9 mouse cellular contexts compared by ENCODE assay signal in genomic region chr7:109083113-109083812, GRCm38 (mm10). TPM values are rescaled to one million over a fixed set of nuclear protein-coding genes. Genes with fewer than 3 reads are reported as not detected.
DNase-seq lines count a peak whose midpoint lies in the region; ATAC-seq lines count a peak whose summit lies in the region.
"Had no signal": no experiment of that assay in that cellular context is flagged by ENCODE, and none has a peak within 500 bp of the region (broad histone marks: within the 10 kb centered on the region; RNA-seq: fewer than 3 reads in every experiment).

TSS of gene Ric3 (minus strand) at chr7:109083331.

- ATAC-seq in midbrain, embryonic 11.5 days (ENCODE audit: low FRiP score) = peak; percentile 94
- peak; percentile 47; the same call in 1 of the 2 replicates for ATAC-seq in stomach, embryonic 15.5 days (ENCODE audit: insufficient read depth, low FRiP score, low read depth)

- peak within 1 kb of the TSS; percentile 64 for H3K4me2 ChIP-seq in midbrain, embryonic 11.5 days
- H3K4me2 ChIP-seq in stomach, embryonic 15.5 days = peak within 1 kb of the TSS; percentile 58

- H3K36me3 ChIP-seq in midbrain, embryonic 11.5 days (ENCODE audit: control insufficient read depth, insufficient read depth, low read length) = no peaks in the 10 kb centered on the region
- no peaks in the 10 kb centered on the region for H3K36me3 ChIP-seq in stomach, embryonic 15.5 days

- H3K27me3 ChIP-seq in midbrain, embryonic 11.5 days (ENCODE audit: control insufficient read depth, insufficient read depth, low read length) = no peaks in the 10 kb centered on the region
- H3K27me3 ChIP-seq in stomach, embryonic 15.5 days (replicated peaks) = 0 out of 2 replicates have a peak, but pooled peaks cover 3% of the 10 kb centered on the region

- H3K4me1 ChIP-seq in midbrain, embryonic 11.5 days (ENCODE audit: control insufficient read depth, insufficient read depth, low read length) = peaks cover 9% of the 10 kb centered on the region
- H3K4me1 ChIP-seq in stomach, embryonic 15.5 days = 0 out of 2 replicates have a peak, but pooled peaks cover 5% of the 10 kb centered on the region

- WGBS in midbrain, embryonic 11.5 days = 3% methylated on average over 50 of the region's 50 CpGs
- 4% methylated on average over 50 of the region's 50 CpGs for WGBS in stomach, embryonic 15.5 days

- DNase-seq in ovary, adult 18-20 months (ENCODE audit: low spot score) = peak; percentile 3
- no peak for DNase-seq in ovary, postnatal 14 days (ENCODE audit: low spot score)
- peak; percentile 69 for DNase-seq in embryo, embryonic 9.5 days (ENCODE audit: extremely low spot score)
- DNase-seq in heart, adult 18-20 months = peak; percentile 49 to 71
- DNase-seq in kidney, adult 11 months = peak; percentile 38
- DNase-seq in left cerebral cortex, postnatal 14 days (ENCODE audit: low spot score in 2 of 2) = peak; percentile 79 to 92
- DNase-seq in midbrain, embryonic 11.5 days (ENCODE audit: low spot score, missing footprints) = peak; percentile 97

- H3K9me3 ChIP-seq in midbrain, embryonic 11.5 days (ENCODE audit: control insufficient read depth, low read length) = no peaks in the 10 kb centered on the region
- H3K9me3 ChIP-seq in stomach, embryonic 15.5 days = no peaks in the 10 kb centered on the region

- H3K4me3 ChIP-seq in midbrain, embryonic 11.5 days (ENCODE audit: low read depth, low read length) = peak within 1 kb of the TSS; percentile 83
- peak within 1 kb of the TSS; percentile 44 for H3K4me3 ChIP-seq in stomach, embryonic 15.5 days (replicated peaks)

- intact Hi-C loops in left cerebral cortex, postnatal 14 days (cut with DNase I) = loop anchor here (5.0 kb wide), 1 partner anchor 131 kb away; the partner anchor contains the start of gene Tub

- no peak within 1 kb of the TSS; the same call in 1 of the 2 replicates for H3K27ac ChIP-seq in midbrain, embryonic 11.5 days (ENCODE audit: low read depth, low read length)
- no peak within 1 kb of the TSS for H3K27ac ChIP-seq in stomach, embryonic 15.5 days

- H3K9ac ChIP-seq in midbrain, embryonic 11.5 days (ENCODE audit: low read length) = peak within 1 kb of the TSS; percentile 91
- no peak within 1 kb of the TSS for H3K9ac ChIP-seq in stomach, embryonic 15.5 days

RNA-seq across cellular contexts. Expression of gene Ric3, which starts in this region (rescaled TPM):
- total RNA-seq in heart, adult 18-20 months (2021) = 1 to 10 TPM; 2.6 to 3.4 TPM
- total RNA-seq in left cerebral cortex, postnatal 14 days (2021) = 10 to 100 TPM; 49.3 to 53.5 TPM
- polyA plus RNA-seq in midbrain, embryonic 11.5 days (2014; fragmentation: Nextera tagmentation; extraction: Ambion mirVana) = 21.3 and 22.7 TPM in 2 replicates
- 2.2 and 3.3 TPM in 2 replicates for polyA plus RNA-seq in stomach, embryonic 15.5 days (2015; fragmentation: Nextera tagmentation; extraction: Ambion mirVana)
- polyA plus RNA-seq: C2C12 had no signal

Comparison
In these comparisons a context has a peak if more than half of its experiments do, and no peak if none do; other contexts are left out.
1. RNA of gene Ric3 (total RNA-seq): 49.3 to 53.5 TPM in left cerebral cortex, postnatal 14 days; 2.6 to 3.4 TPM in heart, adult 18-20 months; every median in the first group is over 10 times any median in the second.